Mouse (Mus musculus): ENCODE data around the gene Sarm1. TPM values are rescaled to one million over a fixed set of nuclear protein-coding genes. Genes with fewer than 3 reads are reported as not detected.

Sarm1 gene
- polyA plus RNA-seq, 1 experiment from 2014 or later, result 6.0 TPM

Other genes with a start within 250 kb of the Sarm1 start
- 60.4 and 72.1 TPM in 2 replicates for gene 2610507B11Rik, start 236.0 kb downstream of the Sarm1 start, polyA plus RNA-seq (2016; fragmentation: Nextera tagmentation; extraction: Ambion mirVana)
- 0.48 and 0.49 TPM in 2 replicates for gene BC030499, start 206.9 kb downstream of the Sarm1 start, polyA plus RNA-seq (2016; fragmentation: Nextera tagmentation; extraction: Ambion mirVana)
- 65.7 and 73.1 TPM in 2 replicates for gene Spag5, start 196.2 kb downstream of the Sarm1 start, polyA plus RNA-seq (2016; fragmentation: Nextera tagmentation; extraction: Ambion mirVana)
- 3.0 and 3.2 TPM in 2 replicates for gene Aldoc, start 174.8 kb downstream of the Sarm1 start, polyA plus RNA-seq (2016; fragmentation: Nextera tagmentation; extraction: Ambion mirVana)
- 73.7 and 74.9 TPM in 2 replicates for gene Pigs, start 169.3 kb downstream of the Sarm1 start, polyA plus RNA-seq (2016; fragmentation: Nextera tagmentation; extraction: Ambion mirVana)
- 67.7 and 69.1 TPM in 2 replicates for gene Unc119, start 154.3 kb downstream of the Sarm1 start, polyA plus RNA-seq (2016; fragmentation: Nextera tagmentation; extraction: Ambion mirVana)
- 0.21 and 0.26 TPM in 2 replicates for gene Foxn1, start 111.2 kb downstream of the Sarm1 start, polyA plus RNA-seq (2016; fragmentation: Nextera tagmentation; extraction: Ambion mirVana)
- not detected in 2 replicates for gene Slc13a2, start 75.5 kb downstream of the Sarm1 start, polyA plus RNA-seq (2016; fragmentation: Nextera tagmentation; extraction: Ambion mirVana)
- 14.9 and 18.4 TPM in 2 replicates for gene Slc46a1, start 32.1 kb downstream of the Sarm1 start, polyA plus RNA-seq (2016; fragmentation: Nextera tagmentation; extraction: Ambion mirVana)
- gene Vtn, start 1.3 kb upstream of the Sarm1 start, polyA plus RNA-seq (2016; fragmentation: Nextera tagmentation; extraction: Ambion mirVana), result 16.3 and 16.7 TPM in 2 replicates
- gene Sebox, start 5.7 kb upstream of the Sarm1 start, polyA plus RNA-seq (2016; fragmentation: Nextera tagmentation; extraction: Ambion mirVana), result not detected in 2 replicates
- gene Tmem199, start 14.4 kb upstream of the Sarm1 start, polyA plus RNA-seq (2016; fragmentation: Nextera tagmentation; extraction: Ambion mirVana), result 75.9 and 76.0 TPM in 2 replicates
- 175 and 178 TPM in 2 replicates for gene Poldip2, start 14.4 kb upstream of the Sarm1 start, polyA plus RNA-seq (2016; fragmentation: Nextera tagmentation; extraction: Ambion mirVana)
- 91.6 and 92.4 TPM in 2 replicates for gene Tnfaip1, start 38.6 kb upstream of the Sarm1 start, polyA plus RNA-seq (2016; fragmentation: Nextera tagmentation; extraction: Ambion mirVana)
- 84.2 and 95.2 TPM in 2 replicates for gene Ift20, start 38.6 kb upstream of the Sarm1 start, polyA plus RNA-seq (2016; fragmentation: Nextera tagmentation; extraction: Ambion mirVana)
- gene Tmem97, start 53.0 kb upstream of the Sarm1 start, polyA plus RNA-seq (2016; fragmentation: Nextera tagmentation; extraction: Ambion mirVana), result 89.6 and 96.6 TPM in 2 replicates
- gene Nlk, start 199.6 kb upstream of the Sarm1 start, polyA plus RNA-seq (2016; fragmentation: Nextera tagmentation; extraction: Ambion mirVana), result 15.8 and 16.4 TPM in 2 replicates

All from embryonic facial prominence, embryonic 10.5 days (tissue).